Mouse (Mus musculus) ES-Bruce4 (cell line): Measurements from ENCODE around the gene Fzd10.

Experiments
- EP300 ChIP-seq: IDR thresholded peaks from 2 replicates; pipeline ENCODE4 v1.6.1; 2011; ENCODE audit warnings: low read depth, low read length; ENCODE audit not compliant: insufficient read depth
- POLR2A ChIP-seq: IDR thresholded peaks from one replicate; pipeline ENCODE4 v1.8.1; 2011; ENCODE audit warnings: low read length; ENCODE audit not compliant: insufficient read depth

DNA sequence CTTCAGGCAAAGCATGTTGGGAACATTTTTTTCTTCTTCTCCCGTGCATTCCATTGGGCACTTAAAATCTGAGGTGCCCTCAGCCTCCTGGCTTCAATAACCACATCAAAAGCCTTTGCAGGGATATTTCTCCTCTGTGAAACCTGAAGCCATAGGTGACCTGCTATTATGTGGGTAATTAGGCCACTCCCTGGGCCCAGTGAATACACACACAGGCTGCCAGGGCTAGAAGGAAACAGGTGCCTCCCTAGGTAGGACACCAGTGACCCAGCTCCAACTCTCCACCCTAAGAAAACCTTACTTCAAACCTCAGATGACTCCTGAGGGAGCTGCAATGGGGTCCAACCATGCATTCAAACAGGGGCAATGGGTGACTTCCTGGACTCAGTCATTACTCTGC, 11.4 kb upstream of the Fzd10 start:
- TF ChIP-seq POLR2A (no peak), EP300 (no peak)
